ENCODE assay signal across 17 mouse cellular contexts in genomic region chr1:182068136-182068535, GRCm38 (mm10). TPM values are rescaled to one million over a fixed set of nuclear protein-coding genes. Genes with fewer than 3 reads are reported as not detected.
DNase-seq lines count a peak whose midpoint lies in the region; TF ChIP-seq lines count a peak whose summit lies in the region.
"Had no signal": no experiment of that assay in that cellular context is flagged by ENCODE, and none has a peak within 500 bp of the region (broad histone marks: within the 10 kb centered on the region; RNA-seq: fewer than 3 reads in every experiment).

No protein-coding gene starts in this region.

- H3K4me3 ChIP-seq in gastrocnemius, adult 2 months: no peak overlapping the region
- no peak overlapping the region for H3K4me3 ChIP-seq in embryonic fibroblast, embryonic 13.5 days (ENCODE audit: insufficient read depth, low read length)
- H3K4me3 ChIP-seq: forebrain, embryonic 12.5 days; heart, embryonic 10.5 days; hindbrain, embryonic 13.5 days had no signal

- peak; percentile 52 for DNase-seq in gastrocnemius, adult 2 months
- no peak for DNase-seq in gastrocnemius, adult 8-10 months (ENCODE audit: low spot score in 2 of 2)
- DNase-seq in 3134 (ENCODE audit: extremely low read depth, insufficient read length, low spot score) (peak; percentile 65), 3T3-L1 (ENCODE audit: low read depth, low spot score) (peak; percentile 91)
- DNase-seq in thymus, postnatal 14 days: no peak
- DNase-seq in ovary, postnatal 36 days (ENCODE audit: low spot score): no peak
- DNase-seq: adrenal gland, postnatal 14 days; cerebellum, adult 18-20 months; cerebellum, postnatal 10 days; heart, adult 11 months; heart, postnatal 14 days; kidney, adult 11 months had no signal

- H3K27ac ChIP-seq in gastrocnemius, adult 2 months: no peak overlapping the region
- H3K27ac ChIP-seq in embryonic fibroblast, embryonic 13.5 days (ENCODE audit: insufficient read depth, low read length): 0 out of 2 replicates have a peak overlapping the region, but pooled peaks have one; percentile 19
- H3K27ac ChIP-seq: forebrain, embryonic 12.5 days; heart, embryonic 10.5 days; hindbrain, embryonic 13.5 days; hindbrain, postnatal 0 days had no signal

- no peaks in the 10 kb centered on the region for H3K4me1 ChIP-seq in embryonic fibroblast, embryonic 13.5 days (ENCODE audit: control insufficient read depth, insufficient read depth, low read length)
- H3K4me1 ChIP-seq: forebrain, embryonic 12.5 days; hindbrain, embryonic 13.5 days had no signal

- no peak for TF ChIP-seq CTCF in gastrocnemius, adult 2 months (IDR thresholded peaks at IDR 0.05)
- TF ChIP-seq CTCF in embryonic fibroblast, embryonic 13.5 days (IDR thresholded peaks at IDR 0.05; ENCODE audit: borderline replicate concordance, insufficient read depth, low read length): no peak

- no peak for TF ChIP-seq POLR2A in embryonic fibroblast, embryonic 13.5 days (IDR thresholded peaks at IDR 0.05; ENCODE audit: low read depth, low read length)

- intact Hi-C loops in gastrocnemius, adult 2 months (cut with DNase I): no loop called here

RNA-seq across cellular contexts. Expression of gene Enah, which starts 48.3 kb away (rescaled TPM):
- total RNA-seq in gastrocnemius, adult 2 months (2021): 10 to 100 TPM; 31.6 to 73.0 TPM
- 10 to 100 TPM; 43.1 to 56.3 (median 48.3) TPM for total RNA-seq in gastrocnemius, adult 8-10 months (2022)
- polyA plus RNA-seq in embryonic fibroblast, embryonic 13.5 days (2011; ENCODE audit: insufficient read length, low read depth, missing spikeins): 126 and 157 TPM in 2 replicates

RNA-seq across cellular contexts. Expression of gene Srp9, which starts 56.4 kb away (rescaled TPM):
- 10 to 100 TPM; 41.1 to 44.9 TPM for total RNA-seq in gastrocnemius, adult 2 months (2021)
- 10 to 100 TPM; 41.5 to 49.1 (median 45.6) TPM for total RNA-seq in gastrocnemius, adult 8-10 months (2022)
- 86.9 and 91.6 TPM in 2 replicates for polyA plus RNA-seq in embryonic fibroblast, embryonic 13.5 days (2011; ENCODE audit: insufficient read length, low read depth, missing spikeins)

Comparison
In these comparisons a context has a peak if more than half of its experiments do, and no peak if none do; other contexts are left out.
1. DNase-seq: peak in gastrocnemius, adult 2 months (single experiment), 3134 (single experiment) and 3T3-L1 (single experiment); none in gastrocnemius, adult 8-10 months (0 of 2), thymus, postnatal 14 days (single experiment) and ovary, postnatal 36 days (single experiment).